Mouse (Mus musculus) forebrain, embryonic 11.5 days (tissue): Measurements from ENCODE around the gene Tnks2. TPM values are rescaled to one million over a fixed set of nuclear protein-coding genes. Genes with fewer than 3 reads are reported as not detected.

ENCODE experiments used
- ATAC-seq: fragments of 200-750 bp; cut with Nextera tagmentation; replicated peaks from 2 replicates; pipeline ENCODE4 v1.8.0; 2017; ENCODE audit warnings: moderate TSS enrichment; ENCODE audit not compliant: low FRiP score
- DNase-seq: peaks from one replicate; pipeline ENCODE4 v3.0.0-alpha.2; 2017; ENCODE audit warnings: low spot score
- H3K27ac ChIP-seq: fragments of 300-500 bp; sonication (generic); 2 replicates; pipeline ENCODE4 v1.5.1; 2014; ENCODE audit warnings: low read depth, low read length
- H3K27me3 ChIP-seq: fragments of 300-500 bp; sonication (generic); 2 replicates; pipeline ENCODE4 v1.6.1; 2014; ENCODE audit warnings: mild to moderate bottlenecking, low read length, mixed read lengths; ENCODE audit not compliant: control insufficient read depth, insufficient read depth
- H3K36me3 ChIP-seq: fragments of 300-500 bp; sonication (generic); 2 replicates; pipeline ENCODE4 v1.6.1; 2014; ENCODE audit warnings: mild to moderate bottlenecking, low read length, moderate library complexity, mixed read lengths; ENCODE audit not compliant: control insufficient read depth, insufficient read depth
- H3K4me1 ChIP-seq: fragments of 300-500 bp; sonication (generic); replicated peaks from 2 replicates; pipeline ENCODE4 v1.6.1; 2014; ENCODE audit warnings: low read length, mixed read lengths; ENCODE audit not compliant: control insufficient read depth, insufficient read depth
- H3K4me2 ChIP-seq: fragments of 300-500 bp; sonication (generic); 2 replicates; pipeline ENCODE4 v1.6.1; 2014; ENCODE audit warnings: low read depth, mild to moderate bottlenecking, low read length, moderate library complexity, mixed read lengths; ENCODE audit not compliant: severe bottlenecking
- H3K4me3 ChIP-seq: fragments of 300-500 bp; sonication (generic); 2 replicates; pipeline ENCODE4 v1.5.1; 2014; ENCODE audit warnings: low read depth, low read length
- H3K9ac ChIP-seq: fragments of 300-500 bp; sonication (generic); 2 replicates; pipeline ENCODE4 v1.6.1; 2014; ENCODE audit warnings: low read length
- H3K9me3 ChIP-seq: fragments of 300-500 bp; sonication (generic); 2 replicates; pipeline ENCODE4 v1.6.1; 2016; ENCODE audit warnings: low read length, mixed read lengths; ENCODE audit not compliant: control insufficient read depth
- WGBS: fragments of 180-500 bp; shearing (Covaris S2); extraction: QIAGEN DNeasy Blood & Tissue Kit; methylation state at CpG from one replicate; pipeline ENCODE4 v1.1.7; 2014; 5-methylcytosine and 5-hydroxymethylcytosine counted together
- polyA plus RNA-seq: library from polyadenylated mRNA; unstranded; fragments of >200 nt; fragmentation: Nextera tagmentation; extraction: Ambion mirVana; gene quantifications from 2 replicates; pipeline ENCODE4 v1.2.1, GENCODE M21; 2014

Tnks2 gene
- polyA plus RNA-seq, 1 experiment from 2014 or later: 68.3 TPM

DNA sequence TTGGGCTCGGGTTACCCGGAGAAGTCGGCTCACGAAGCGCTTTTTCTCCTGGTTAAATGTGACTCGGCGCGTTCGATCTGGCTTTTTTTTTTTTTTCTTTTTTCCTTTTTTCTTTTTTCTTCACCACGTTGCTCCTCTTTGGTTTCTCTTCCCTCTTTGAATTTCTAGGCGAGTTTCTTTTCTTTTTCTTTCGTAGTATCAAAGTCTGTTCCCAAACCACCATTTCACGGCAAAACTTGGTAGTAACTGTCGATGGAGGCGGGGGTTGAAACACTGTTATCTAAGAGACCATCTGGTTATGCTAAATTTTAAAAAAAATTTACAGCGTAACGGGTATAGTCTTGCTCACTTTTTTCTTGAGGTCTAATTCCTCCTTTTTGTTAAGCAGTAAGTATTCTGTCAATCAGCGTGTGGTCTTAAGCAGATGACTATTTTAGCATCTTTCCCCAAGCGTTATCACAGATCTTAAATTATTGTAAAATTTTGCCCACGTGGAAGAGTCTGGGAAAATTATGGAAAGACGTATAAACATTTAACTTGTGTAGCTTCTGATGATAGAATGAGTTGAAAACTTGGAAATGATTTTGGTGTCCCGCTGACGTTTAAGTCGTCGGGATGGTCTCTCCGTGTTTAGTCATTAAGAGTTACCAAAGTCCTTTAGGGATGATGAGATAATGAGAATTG is 92.7 kb downstream of the Tnks2 start:
- H3K4me1 ChIP-seq: peaks cover 3% of the 10 kb centered on the region; the same call in 1 of the 2 replicates
- H3K27me3 ChIP-seq: no peaks in the 10 kb centered on the region
- no peaks in the 10 kb centered on the region for H3K36me3 ChIP-seq
- peak overlapping the region; percentile 85 for H3K27ac ChIP-seq
- peak overlapping the region; percentile 98 for H3K4me3 ChIP-seq
- ATAC-seq (no peak), DNase-seq (no peak)
- 2% methylated on average over 26 of the region's 26 CpGs for WGBS
- H3K9me3 ChIP-seq: no peaks in the 10 kb centered on the region
- H3K9ac ChIP-seq: peak overlapping the region; percentile 80
- peak overlapping the region; percentile 66 for H3K4me2 ChIP-seq

- no peak overlapping the region for H3K9ac ChIP-seq
- no peak overlapping the region for H3K4me3 ChIP-seq
- H3K27me3 ChIP-seq: no peaks in the 10 kb centered on the region
- no peaks in the 10 kb centered on the region for H3K36me3 ChIP-seq
- H3K27ac ChIP-seq: no peak overlapping the region
- H3K4me1 ChIP-seq: peaks cover 3% of the 10 kb centered on the region; the same call in 1 of the 2 replicates
- no peaks in the 10 kb centered on the region for H3K9me3 ChIP-seq
- ATAC-seq (no peak), DNase-seq (no peak)
- 89% methylated on average over 6 of the region's 6 CpGs for WGBS
- H3K4me2 ChIP-seq: no peak overlapping the region
Measured at GRCm38 (mm10) chr19:36927800-36928361, 93.8 kb downstream of the Tnks2 start.

DNA sequence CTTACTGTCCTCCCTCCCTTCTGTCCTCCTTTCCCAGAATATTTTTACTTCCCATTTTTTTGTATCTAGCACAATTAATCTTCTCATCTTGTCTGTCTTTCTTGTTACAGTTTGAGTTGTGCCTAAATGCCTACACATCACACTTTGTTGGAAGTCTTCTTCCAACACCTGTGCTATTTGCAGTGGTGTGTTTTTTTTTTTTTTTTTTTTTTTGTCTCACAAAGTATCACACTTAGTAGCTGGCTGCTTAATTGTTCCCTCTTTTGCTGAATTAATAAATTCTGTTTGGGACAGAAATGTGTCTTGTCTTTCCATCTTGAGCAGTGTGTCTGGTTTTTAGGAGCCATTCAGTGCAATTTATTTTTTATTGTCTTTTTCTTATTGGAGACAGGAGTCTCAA is 95.8 kb downstream of the Tnks2 start:
- H3K4me3 ChIP-seq: no peak overlapping the region
- no peak for DNase-seq
- H3K27me3 ChIP-seq: no peaks in the 10 kb centered on the region
- no peak overlapping the region for H3K27ac ChIP-seq
- H3K4me1 ChIP-seq: peaks cover 3% of the 10 kb centered on the region; the same call in 1 of the 2 replicates
- H3K4me2 ChIP-seq: no peak overlapping the region
- ATAC-seq: no peak
- no peaks in the 10 kb centered on the region for H3K9me3 ChIP-seq
- H3K9ac ChIP-seq: no peak overlapping the region
- no peaks in the 10 kb centered on the region for H3K36me3 ChIP-seq

DNA sequence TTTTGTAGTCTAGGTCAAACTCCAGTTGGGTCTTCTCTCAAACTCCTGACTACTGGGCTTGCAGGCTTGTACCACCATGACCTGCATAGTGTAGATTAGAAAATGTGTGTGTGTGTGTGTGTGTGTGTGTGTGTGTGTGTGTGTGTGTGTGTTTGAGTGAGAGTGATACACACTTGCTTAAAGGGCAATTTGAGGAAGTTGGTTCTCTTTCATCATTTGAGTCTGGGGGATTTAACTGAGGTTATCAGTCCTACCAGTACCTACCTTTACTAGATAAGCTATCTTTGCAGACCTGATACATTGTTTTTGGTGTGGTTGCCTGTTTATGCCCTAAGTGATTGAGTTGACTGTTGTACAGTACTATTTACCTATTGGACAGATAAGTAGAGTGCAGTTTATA is 98.1 kb downstream of the Tnks2 start:
- no peak overlapping the region for H3K27ac ChIP-seq
- no peak for DNase-seq
- ATAC-seq: no peak
- H3K4me3 ChIP-seq: no peak overlapping the region
- no peak overlapping the region for H3K4me2 ChIP-seq
- H3K27me3 ChIP-seq: no peaks in the 10 kb centered on the region
- H3K4me1 ChIP-seq: peaks cover 2% of the 10 kb centered on the region; the same call in 1 of the 2 replicates
- H3K36me3 ChIP-seq: no peaks in the 10 kb centered on the region
- H3K9ac ChIP-seq: no peak overlapping the region
- H3K9me3 ChIP-seq: no peaks in the 10 kb centered on the region

DNA sequence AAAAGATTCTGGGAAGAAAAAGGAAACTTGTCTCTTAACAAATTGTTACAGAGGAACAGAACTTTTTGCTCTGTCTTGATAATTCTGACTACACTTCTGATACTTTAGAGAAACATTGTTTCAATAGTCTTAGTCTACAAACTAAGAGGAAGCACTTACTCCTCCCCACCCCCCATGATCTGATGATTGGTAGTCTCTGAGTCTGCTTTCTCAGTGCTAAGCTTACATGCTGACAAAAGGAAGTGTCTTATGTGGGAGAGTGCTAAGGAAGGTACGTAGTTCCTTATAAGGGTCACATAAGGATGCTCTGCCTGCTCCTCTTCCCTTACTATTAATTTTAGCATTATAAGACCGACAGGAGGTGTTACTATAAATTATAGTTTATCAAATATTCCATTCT is 98.6 kb downstream of the Tnks2 start:
- 88% methylated on average over 2 of the region's 2 CpGs for WGBS
- Histone ChIP-seq H3K27me3 (no peaks in the 10 kb centered on the region), H3K36me3 (no peaks in the 10 kb centered on the region), H3K27ac (no peak overlapping the region), H3K9me3 (no peaks in the 10 kb centered on the region), H3K9ac (no peak overlapping the region), H3K4me2 (no peak overlapping the region), H3K4me1 (no peaks in the 10 kb centered on the region), H3K4me3 (no peak overlapping the region)
- DNase-seq (no peak), ATAC-seq (no peak)

GRCm38 (mm10) chr19:36936285-36936684 is 102.3 kb downstream of the Tnks2 start:
- H3K36me3 ChIP-seq: no peaks in the 10 kb centered on the region
- no peak for DNase-seq
- H3K4me2 ChIP-seq: no peak overlapping the region
- no peak overlapping the region for H3K9ac ChIP-seq
- H3K9me3 ChIP-seq: no peaks in the 10 kb centered on the region
- H3K27me3 ChIP-seq: no peaks in the 10 kb centered on the region
- no peaks in the 10 kb centered on the region for H3K4me1 ChIP-seq
- H3K4me3 ChIP-seq: no peak overlapping the region
- 88% methylated on average over 4 of the region's 4 CpGs for WGBS
- H3K27ac ChIP-seq: no peak overlapping the region
- ATAC-seq: no peak

GRCm38 (mm10) chr19:36938008-36938407 is 104.0 kb downstream of the Tnks2 start:
- no peak overlapping the region for H3K4me3 ChIP-seq
- no peaks in the 10 kb centered on the region for H3K9me3 ChIP-seq
- H3K4me2 ChIP-seq: no peak overlapping the region
- DNase-seq (no peak), ATAC-seq (no peak)
- H3K4me1 ChIP-seq: no peaks in the 10 kb centered on the region
- no peaks in the 10 kb centered on the region for H3K27me3 ChIP-seq
- no peak overlapping the region for H3K27ac ChIP-seq
- H3K9ac ChIP-seq: no peak overlapping the region
- no peaks in the 10 kb centered on the region for H3K36me3 ChIP-seq

- no peak for ATAC-seq
- Histone ChIP-seq H3K4me1 (no peaks in the 10 kb centered on the region), H3K9ac (no peak overlapping the region), H3K4me3 (no peak overlapping the region), H3K9me3 (no peaks in the 10 kb centered on the region), H3K27ac (no peak overlapping the region), H3K27me3 (no peaks in the 10 kb centered on the region), H3K36me3 (no peaks in the 10 kb centered on the region), H3K4me2 (no peak overlapping the region)
- 92% methylated on average over 1 of the region's 1 CpGs for WGBS
- no peak for DNase-seq
Measured at GRCm38 (mm10) chr19:36940064-36940463, 106.0 kb downstream of the Tnks2 start.
